Mouse (Mus musculus) testis, adult 2 months (tissue): ENCODE measurements at regions not wholly inside any gene's neighbourhood (a gene's known extent, or its start where the extent isn't known, plus 50 kb on each side); places are given as distances from the start of the nearest gene placed in this dataset.

Experiments used
- CTCF ChIP-seq: fragments of 200-500 bp; IDR thresholded peaks from 2 replicates; pipeline ENCODE4 v1.5.1; 2012; ENCODE audit warnings: low read depth, mild to moderate bottlenecking, inconsistent platforms, low read length, moderate library complexity; ENCODE audit not compliant: control insufficient read depth, insufficient read depth, insufficient replicate concordance
- POLR2A ChIP-seq: fragments of 200-500 bp; IDR thresholded peaks from 2 replicates; pipeline ENCODE4 v1.6.1; 2012; ENCODE audit warnings: low read depth, mild to moderate bottlenecking, inconsistent platforms, low read length, moderate library complexity; ENCODE audit not compliant: control insufficient read depth

- TF ChIP-seq POLR2A (no peak), CTCF (no peak)
These were observed 246.1 kb downstream of the Hao1 start for GRCm38 (mm10) chr2:134308092-134308491.
